Mouse (Mus musculus): ENCODE results near the gene Cyp11a1. TPM values are rescaled to one million over a fixed set of nuclear protein-coding genes. Genes with fewer than 3 reads are reported as not detected.
A peak's percentile ranks its signal among the peaks of the same experiment; 100 is the strongest.

Cyp11a1 gene
- polyA plus RNA-seq, 1 experiment from 2014 or later: 0.45 TPM

GRCm38 (mm10) chr9:58053544-58053943, 47.3 kb downstream of the Cyp11a1 start:
- Histone ChIP-seq H3K4me2 (replicated peaks) (no peak overlapping the region), H3K4me3 (no peak overlapping the region), H3K9ac (replicated peaks) (no peak overlapping the region), H3K27ac (replicated peaks) (peak overlapping the region; percentile 66), H3K4me1 (peaks cover 52% of the 10 kb centered on the region), H3K36me3 (no peaks in the 10 kb centered on the region), H3K9me3 (no peaks in the 10 kb centered on the region), H3K27me3 (no peaks in the 10 kb centered on the region)
- WGBS: 48% methylated on average over 3 of the region's 3 CpGs
- ATAC-seq (replicated peaks): no peak

- Histone ChIP-seq H3K4me2 (replicated peaks) (no peak overlapping the region), H3K4me1 (peaks cover 47% of the 10 kb centered on the region), H3K27me3 (no peaks in the 10 kb centered on the region), H3K9ac (replicated peaks) (no peak overlapping the region), H3K27ac (replicated peaks) (peak overlapping the region; percentile 66), H3K9me3 (no peaks in the 10 kb centered on the region), H3K4me3 (no peak overlapping the region), H3K36me3 (no peaks in the 10 kb centered on the region)
- peak; percentile 25 for ATAC-seq (replicated peaks)
- 90% methylated on average over 1 of the region's 1 CpGs for WGBS
Measured at GRCm38 (mm10) chr9:58054032-58054431, 47.8 kb downstream of the Cyp11a1 start.

- Histone ChIP-seq H3K4me1 (peaks cover 44% of the 10 kb centered on the region), H3K9ac (replicated peaks) (no peak overlapping the region), H3K9me3 (no peaks in the 10 kb centered on the region), H3K27ac (replicated peaks) (peak overlapping the region; percentile 34), H3K27me3 (no peaks in the 10 kb centered on the region), H3K4me2 (replicated peaks) (no peak overlapping the region), H3K4me3 (no peak overlapping the region), H3K36me3 (no peaks in the 10 kb centered on the region)
- WGBS: 65% methylated on average over 5 of the region's 5 CpGs
- no peak for ATAC-seq (replicated peaks)
Measured at GRCm38 (mm10) chr9:58055666-58056065, 49.5 kb downstream of the Cyp11a1 start.

GRCm38 (mm10) chr9:58059920-58060319, 53.7 kb downstream of the Cyp11a1 start:
- Histone ChIP-seq H3K4me2 (replicated peaks) (no peak overlapping the region), H3K4me3 (no peak overlapping the region), H3K36me3 (no peaks in the 10 kb centered on the region), H3K27ac (replicated peaks) (peak overlapping the region; percentile 74), H3K9me3 (no peaks in the 10 kb centered on the region), H3K27me3 (no peaks in the 10 kb centered on the region), H3K9ac (replicated peaks) (no peak overlapping the region), H3K4me1 (peaks cover 45% of the 10 kb centered on the region)
- WGBS: 50% methylated on average over 1 of the region's 1 CpGs
- ATAC-seq (replicated peaks): no peak

GRCm38 (mm10) chr9:58060677-58061667, 54.8 kb downstream of the Cyp11a1 start:
- WGBS: 8% methylated on average over 23 of the region's 23 CpGs
- Histone ChIP-seq H3K4me1 (peaks cover 55% of the 10 kb centered on the region), H3K27me3 (no peaks in the 10 kb centered on the region), H3K27ac (replicated peaks) (peak overlapping the region; percentile 74), H3K9me3 (no peaks in the 10 kb centered on the region), H3K9ac (replicated peaks) (no peak overlapping the region), H3K36me3 (no peaks in the 10 kb centered on the region), H3K4me2 (replicated peaks) (no peak overlapping the region), H3K4me3 (no peak overlapping the region)
- ATAC-seq (replicated peaks): peak; percentile 47

- WGBS: 28% methylated on average over 3 of the region's 3 CpGs
- H3K27me3 ChIP-seq: no peaks in the 10 kb centered on the region
- H3K4me2 ChIP-seq (replicated peaks): no peak within 1 kb of the TSS
- no peaks in the 10 kb centered on the region for H3K9me3 ChIP-seq
- H3K4me1 ChIP-seq: peaks cover 73% of the 10 kb centered on the region
- no peak for ATAC-seq (replicated peaks)
- no peaks in the 10 kb centered on the region for H3K36me3 ChIP-seq
- H3K27ac ChIP-seq (replicated peaks): peak within 1 kb of the TSS; percentile 94
- H3K9ac ChIP-seq (replicated peaks): no peak within 1 kb of the TSS
- no peak within 1 kb of the TSS for H3K4me3 ChIP-seq
Measured at GRCm38 (mm10) chr9:58063531-58063930, 57.3 kb downstream of the Cyp11a1 start, which contains the start of gene Stra6. Gene Stra6, plus strand, starts transcription at chr9:58063788.

GRCm38 (mm10) chr9:58065532-58065931, 59.3 kb downstream of the Cyp11a1 start:
- 2% methylated on average over 6 of the region's 6 CpGs for WGBS
- Histone ChIP-seq H3K36me3 (no peaks in the 10 kb centered on the region), H3K9me3 (no peaks in the 10 kb centered on the region), H3K4me2 (replicated peaks) (no peak overlapping the region), H3K27ac (replicated peaks) (peak overlapping the region; percentile 94), H3K4me3 (no peak overlapping the region), H3K4me1 (peaks cover 65% of the 10 kb centered on the region), H3K27me3 (no peaks in the 10 kb centered on the region), H3K9ac (replicated peaks) (0 out of 2 replicates have a peak overlapping the region, but pooled peaks have one; percentile 5)
- ATAC-seq (replicated peaks): peak; percentile 57

GRCm38 (mm10) chr9:58065977-58066730, 59.9 kb downstream of the Cyp11a1 start:
- 0 out of 2 replicates have a peak, but pooled peaks have one; percentile 41 for ATAC-seq (replicated peaks)
- Histone ChIP-seq H3K27ac (replicated peaks) (peak overlapping the region; percentile 94), H3K4me2 (replicated peaks) (no peak overlapping the region), H3K4me3 (no peak overlapping the region), H3K36me3 (no peaks in the 10 kb centered on the region), H3K9me3 (no peaks in the 10 kb centered on the region), H3K4me1 (peaks cover 60% of the 10 kb centered on the region), H3K27me3 (no peaks in the 10 kb centered on the region), H3K9ac (replicated peaks) (no peak overlapping the region)
- WGBS: 76% methylated on average over 6 of the region's 6 CpGs

- H3K4me1 ChIP-seq: peaks cover 61% of the 10 kb centered on the region
- 0 out of 2 replicates have a peak, but pooled peaks have one; percentile 9 for ATAC-seq (replicated peaks)
- peak overlapping the region; percentile 94 for H3K27ac ChIP-seq (replicated peaks)
- no peak overlapping the region for H3K9ac ChIP-seq (replicated peaks)
- 48% methylated on average over 6 of the region's 6 CpGs for WGBS
- no peak overlapping the region for H3K4me2 ChIP-seq (replicated peaks)
- no peaks in the 10 kb centered on the region for H3K27me3 ChIP-seq
- no peaks in the 10 kb centered on the region for H3K9me3 ChIP-seq
- no peak overlapping the region for H3K4me3 ChIP-seq
- H3K36me3 ChIP-seq: no peaks in the 10 kb centered on the region
Measured at GRCm38 (mm10) chr9:58066731-58067095, 60.5 kb downstream of the Cyp11a1 start.

- no peak overlapping the region for H3K9ac ChIP-seq (replicated peaks)
- 75% methylated on average over 3 of the region's 3 CpGs for WGBS
- peak overlapping the region; percentile 94; the same call in 1 of the 2 replicates for H3K27ac ChIP-seq (replicated peaks)
- H3K36me3 ChIP-seq: no peaks in the 10 kb centered on the region
- no peaks in the 10 kb centered on the region for H3K27me3 ChIP-seq
- H3K4me1 ChIP-seq: peaks cover 56% of the 10 kb centered on the region
- no peak overlapping the region for H3K4me2 ChIP-seq (replicated peaks)
- H3K4me3 ChIP-seq: no peak overlapping the region
- no peak for ATAC-seq (replicated peaks)
- H3K9me3 ChIP-seq: no peaks in the 10 kb centered on the region
Measured at GRCm38 (mm10) chr9:58067546-58067945, 61.3 kb downstream of the Cyp11a1 start.

- H3K4me2 ChIP-seq (replicated peaks): no peak overlapping the region
- H3K27ac ChIP-seq (replicated peaks): no peak overlapping the region
- H3K9ac ChIP-seq (replicated peaks): no peak overlapping the region
- H3K36me3 ChIP-seq: no peaks in the 10 kb centered on the region
- peaks cover 11% of the 10 kb centered on the region; the same call in 1 of the 2 replicates for H3K4me1 ChIP-seq
- H3K27me3 ChIP-seq: no peaks in the 10 kb centered on the region
- H3K4me3 ChIP-seq: no peak overlapping the region
- no peaks in the 10 kb centered on the region for H3K9me3 ChIP-seq
- ATAC-seq (replicated peaks): no peak
- WGBS: 64% methylated on average over 3 of the region's 3 CpGs
Measured at GRCm38 (mm10) chr9:58074561-58074960, 68.3 kb downstream of the Cyp11a1 start.
